Mouse (Mus musculus) kidney, postnatal 36 days (tissue): ENCODE measurements around the gene Fbxo41.

Source experiments
- DNase-seq, 2 experiments: peaks; one replicate each; pipeline ENCODE4 v3.0.0; 2021 to 2022; ENCODE audit warnings: mixed read lengths in 2 of 2

The Fbxo41 gene

DNA sequence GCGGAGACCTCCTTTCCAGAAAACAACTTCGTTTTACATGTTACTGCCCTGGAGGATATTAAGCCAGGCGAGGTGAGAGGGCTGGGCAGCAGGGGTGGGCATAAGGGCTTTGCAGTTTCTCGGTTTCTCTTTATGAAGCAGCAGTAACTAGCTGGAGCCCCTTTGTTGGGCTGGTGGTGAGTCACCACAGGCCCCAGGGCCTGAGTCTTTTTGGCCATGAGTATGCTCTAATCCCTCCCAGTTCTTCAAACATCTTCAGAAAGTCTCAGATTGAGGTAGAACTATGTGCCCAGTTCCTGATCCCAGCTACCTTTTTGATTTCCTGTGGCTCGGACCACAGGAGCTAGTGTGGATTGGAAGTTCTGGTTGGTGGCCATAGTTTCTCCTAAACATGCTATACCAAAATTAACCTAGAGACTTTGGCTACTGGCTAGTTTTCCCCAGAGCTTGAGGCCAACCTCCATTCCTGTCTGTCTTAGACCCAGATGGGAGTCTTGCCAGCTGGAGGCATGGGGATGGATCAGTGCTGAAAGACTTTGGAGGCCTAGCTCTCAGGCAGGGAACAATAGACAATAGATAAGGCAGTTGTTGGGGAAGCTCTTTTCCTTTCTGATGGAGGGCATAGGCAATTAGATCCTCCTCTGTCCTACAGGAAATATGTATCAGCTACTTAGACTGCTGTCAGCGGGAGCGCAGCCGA lies 58.4 kb downstream of the Fbxo41 start:
- DNase-seq = no peak

DNA sequence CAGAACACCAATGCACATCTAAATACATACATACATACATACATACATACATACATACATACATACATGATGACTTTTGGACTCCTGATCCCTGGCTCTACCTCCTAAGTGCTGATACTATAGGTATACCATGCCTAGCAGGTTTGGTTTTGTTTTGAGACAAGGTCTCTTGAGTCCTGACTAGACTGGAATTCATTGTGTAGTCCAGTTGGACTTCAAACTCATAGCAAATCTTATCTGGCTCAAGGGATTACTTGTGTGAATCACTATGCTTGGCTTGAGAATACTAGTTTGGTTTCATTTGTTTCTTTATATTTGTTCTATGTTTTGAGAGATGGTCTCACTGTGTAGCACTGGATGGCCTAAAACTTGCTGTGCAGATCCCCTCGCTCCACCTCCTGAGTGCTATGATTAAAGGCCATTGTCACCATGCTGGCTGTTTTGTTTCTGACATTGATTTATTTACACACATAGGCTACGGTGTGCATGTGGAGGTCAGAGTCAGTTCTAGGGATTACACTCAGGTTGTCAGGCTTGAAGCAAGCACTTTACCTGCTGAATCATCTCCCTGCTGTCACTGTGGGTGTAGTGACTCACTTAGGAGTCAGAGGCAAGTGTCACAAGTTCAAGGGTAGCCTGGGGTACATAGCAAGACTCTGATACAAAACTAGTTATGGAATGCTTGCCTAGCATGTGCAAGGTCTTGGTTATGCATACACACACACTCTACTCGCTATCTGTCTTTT lies 59.1 kb downstream of the Fbxo41 start:
- DNase-seq = no peak

DNA sequence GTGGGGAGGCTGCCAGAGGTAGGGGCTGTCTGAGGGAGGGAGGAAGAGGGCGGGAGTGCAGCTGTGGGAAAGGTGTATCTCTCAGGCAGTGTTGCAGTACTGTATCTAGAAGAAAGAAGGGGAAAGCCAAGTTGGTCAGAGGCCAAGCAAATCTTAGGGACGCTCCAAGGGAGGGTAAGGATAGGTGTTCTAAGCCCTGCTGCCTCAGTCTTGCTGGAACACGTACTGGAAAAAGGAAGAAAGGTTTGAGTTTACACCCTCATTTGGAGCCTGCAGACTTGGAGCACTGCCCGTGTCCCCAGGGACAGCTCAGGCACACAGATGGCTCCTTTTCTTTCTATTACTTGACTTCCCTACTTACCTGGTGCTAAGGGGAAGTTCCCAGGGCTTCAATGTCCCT lies 61.7 kb downstream of the Fbxo41 start:
- no peak for DNase-seq

DNA sequence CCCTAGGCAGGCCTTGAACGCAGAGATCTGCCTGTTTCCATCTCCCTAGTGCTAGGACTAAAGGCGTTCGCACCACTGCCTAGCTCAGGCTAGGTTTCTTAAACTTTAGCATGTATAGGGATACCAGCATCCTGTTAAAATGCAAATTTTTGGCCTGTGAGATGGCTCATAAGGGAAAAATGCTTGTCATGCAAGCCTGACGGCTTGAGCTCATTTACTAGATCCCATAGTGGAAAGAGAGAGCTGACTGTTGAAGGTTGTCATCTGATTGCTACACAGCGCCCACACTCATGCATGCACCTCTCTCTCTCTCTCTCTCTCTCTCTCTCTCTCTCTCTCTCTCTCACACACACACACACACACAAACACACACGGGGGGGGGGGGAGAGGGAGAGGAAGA lies 66.2 kb downstream of the Fbxo41 start:
- DNase-seq = no peak

DNA sequence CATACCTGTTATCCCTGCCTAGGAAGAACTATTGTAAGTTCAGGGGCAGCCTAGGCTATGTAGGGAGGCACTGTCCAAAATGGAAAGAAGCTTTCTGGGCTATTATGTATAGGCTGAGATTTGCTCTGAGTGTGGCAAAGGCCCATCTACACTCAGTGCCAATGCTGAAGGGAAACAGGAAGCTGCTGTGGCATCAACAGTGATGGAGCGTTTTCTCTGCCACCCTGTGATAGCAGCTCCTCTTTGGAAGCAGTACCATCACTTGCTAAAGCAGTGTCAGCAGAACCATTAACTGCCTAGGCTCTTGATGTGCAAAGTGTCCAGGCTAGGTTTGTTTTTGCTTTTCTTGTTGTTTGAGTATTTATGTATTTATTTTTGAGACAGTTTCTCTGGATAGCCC lies 66.6 kb downstream of the Fbxo41 start:
- no peak for DNase-seq

DNA sequence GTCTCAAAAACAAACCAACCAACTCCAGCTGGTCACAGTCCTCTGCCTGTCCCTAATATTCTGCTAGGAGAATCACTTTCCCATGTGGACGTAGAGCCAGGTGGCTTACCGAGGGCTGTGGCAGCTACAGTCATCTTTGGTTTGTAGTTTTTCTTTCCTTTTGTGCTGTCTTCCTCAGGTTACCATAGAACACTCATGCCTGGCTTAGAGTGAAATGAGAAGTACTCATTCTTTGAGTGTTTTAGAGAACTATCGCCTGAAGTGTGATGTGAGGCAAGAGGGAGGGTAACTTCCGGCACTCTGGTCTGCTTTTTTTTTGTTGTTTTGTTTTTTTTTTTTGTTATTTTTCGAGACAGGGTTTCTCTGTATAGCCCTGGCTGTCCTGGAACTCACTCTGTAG lies 68.9 kb downstream of the Fbxo41 start:
- no peak for DNase-seq

DNA sequence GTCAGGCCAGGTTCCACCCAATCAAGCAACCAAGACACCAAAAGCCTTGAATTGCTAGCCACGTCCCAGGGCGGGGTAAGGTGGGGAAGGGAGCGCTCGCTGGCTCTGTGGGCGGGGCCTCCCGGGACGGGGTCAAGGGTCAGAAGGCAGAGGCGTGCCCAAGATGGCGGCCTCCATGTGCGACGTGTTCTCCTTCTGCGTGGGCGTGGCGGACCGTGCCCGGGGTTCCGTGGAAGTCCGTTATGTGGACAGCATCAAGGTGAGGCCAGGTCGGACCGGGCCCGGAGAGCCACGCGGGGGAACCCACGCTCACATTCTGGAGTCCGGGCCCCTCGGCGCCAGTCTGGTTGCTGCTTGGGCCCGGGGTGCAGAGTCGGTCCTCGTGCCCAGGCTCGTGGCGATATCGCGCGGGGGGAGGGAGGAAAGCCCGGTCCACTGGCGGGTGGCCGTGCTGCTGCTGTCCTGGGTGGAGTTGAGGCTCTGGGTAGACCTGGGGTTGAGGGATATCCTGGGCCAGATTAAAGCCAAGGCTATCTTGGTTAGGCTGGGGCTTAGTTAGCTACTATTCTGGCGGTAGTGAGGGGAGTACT lies 70.9 kb downstream of the Fbxo41 start, which contains the start of gene Smyd5:
Gene Smyd5 (plus strand): TSS at position 148 of the 590 bp plus-strand sequence.
- peak; percentile 90 to 96 for DNase-seq

DNA sequence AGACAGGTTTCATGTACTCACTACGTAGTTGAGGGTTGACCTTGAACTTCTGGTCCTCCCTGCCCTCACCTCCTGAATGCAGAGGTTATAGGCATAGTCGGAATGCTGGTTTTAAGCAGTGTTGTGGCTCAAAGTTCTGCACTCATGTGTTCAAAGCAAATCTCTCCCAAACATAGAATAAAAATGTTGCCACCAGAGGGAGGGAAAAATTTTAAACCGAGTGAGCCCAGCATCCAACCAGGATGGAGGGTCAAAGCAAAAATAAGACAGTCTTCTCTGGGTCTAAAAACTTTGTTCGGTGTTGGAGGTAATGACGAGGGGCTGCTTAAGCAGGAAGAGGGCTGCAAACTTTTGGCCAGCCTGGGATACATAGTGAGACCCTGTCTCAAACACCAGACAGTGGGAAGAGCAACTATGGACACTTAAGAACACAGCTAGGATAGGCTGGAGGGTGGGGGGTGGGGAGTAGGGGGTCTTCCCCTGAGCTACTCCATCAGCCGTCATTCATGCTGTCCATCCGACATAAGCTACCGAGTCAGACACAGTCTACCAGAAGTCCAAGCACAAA lies 71.4 kb downstream of the Fbxo41 start:
- DNase-seq = no peak

DNA sequence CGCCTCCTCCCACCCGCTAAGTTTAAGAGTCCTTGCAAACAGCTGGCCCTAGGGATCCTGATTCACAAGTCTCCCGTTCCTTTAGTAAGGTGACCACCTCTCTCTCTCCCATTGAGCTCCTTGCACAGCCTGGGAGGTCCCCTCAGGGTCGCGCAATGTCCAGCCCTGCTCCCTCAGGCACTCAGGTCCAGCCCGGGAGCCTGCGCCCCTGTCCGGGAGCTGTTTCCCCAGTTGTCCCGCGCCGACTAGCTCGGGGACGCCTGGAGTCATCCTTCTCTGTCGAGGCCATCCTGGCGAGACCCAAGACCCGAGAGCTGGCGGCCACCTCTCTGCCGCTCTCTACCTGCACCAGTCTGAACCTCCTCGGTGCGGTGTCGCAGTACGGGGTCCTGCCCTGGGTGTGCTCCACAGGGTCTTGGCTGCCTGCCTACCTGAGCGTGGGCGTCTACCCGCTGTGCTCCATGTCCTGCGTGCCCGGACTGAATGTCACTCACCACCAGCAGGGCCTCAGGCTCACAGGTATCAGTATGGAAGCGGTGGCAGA lies 78.9 kb downstream of the Fbxo41 start, which contains the start of gene Noto:
Gene Noto (plus strand): TSS at position 51 of the 544 bp plus-strand sequence.
- DNase-seq = no peak
